Mouse (Mus musculus): ENCODE measurements around the gene Atp1b4. TPM values are rescaled to one million over a fixed set of nuclear protein-coding genes. Genes with fewer than 3 reads are reported as not detected.

Gene Atp1b4
- polyA plus RNA-seq, 1 experiment from 2014 or later, result 0.15 TPM

Other genes with a start within 250 kb of the Atp1b4 start
- gene Rhox10, start 249.7 kb upstream of the Atp1b4 start, polyA plus RNA-seq (2016; fragmentation: Nextera tagmentation; extraction: Ambion mirVana), result not detected in 2 replicates
- not detected in 2 replicates for gene Rhox11, start 231.0 kb upstream of the Atp1b4 start, polyA plus RNA-seq (2016; fragmentation: Nextera tagmentation; extraction: Ambion mirVana)
- not detected in 2 replicates for gene Rhox12, start 205.3 kb upstream of the Atp1b4 start, polyA plus RNA-seq (2016; fragmentation: Nextera tagmentation; extraction: Ambion mirVana)
- gene Rhox13, start 195.0 kb upstream of the Atp1b4 start, polyA plus RNA-seq (2016; fragmentation: Nextera tagmentation; extraction: Ambion mirVana), result not detected in 2 replicates
- 4.1 and 5.1 TPM in 2 replicates for gene Zbtb33, start 126.4 kb upstream of the Atp1b4 start, polyA plus RNA-seq (2016; fragmentation: Nextera tagmentation; extraction: Ambion mirVana)
- 28.1 and 28.5 TPM in 2 replicates for gene Tmem255a, start 63.7 kb upstream of the Atp1b4 start, polyA plus RNA-seq (2016; fragmentation: Nextera tagmentation; extraction: Ambion mirVana)
- gene Lamp2, start 140.3 kb downstream of the Atp1b4 start, polyA plus RNA-seq (2016; fragmentation: Nextera tagmentation; extraction: Ambion mirVana), result 88.8 and 94.5 TPM in 2 replicates